Mouse (Mus musculus) kidney, adult 2 months (tissue): ENCODE measurements around the gene 4931414P19Rik.

Experiments
- CTCF ChIP-seq: fragments of 200-500 bp; conservative IDR thresholded peaks from 2 replicates; pipeline ENCODE4 v1.5.1; 2011; ENCODE audit warnings: low read depth, mild to moderate bottlenecking, control low read depth, low read length, moderate library complexity, mixed read lengths; ENCODE audit not compliant: insufficient read depth, insufficient read length
- POLR2A ChIP-seq: fragments of 200-500 bp; IDR thresholded peaks from one replicate; pipeline ENCODE4 v1.6.1; 2011; ENCODE audit warnings: low read depth, low read length, control low read depth

DNA sequence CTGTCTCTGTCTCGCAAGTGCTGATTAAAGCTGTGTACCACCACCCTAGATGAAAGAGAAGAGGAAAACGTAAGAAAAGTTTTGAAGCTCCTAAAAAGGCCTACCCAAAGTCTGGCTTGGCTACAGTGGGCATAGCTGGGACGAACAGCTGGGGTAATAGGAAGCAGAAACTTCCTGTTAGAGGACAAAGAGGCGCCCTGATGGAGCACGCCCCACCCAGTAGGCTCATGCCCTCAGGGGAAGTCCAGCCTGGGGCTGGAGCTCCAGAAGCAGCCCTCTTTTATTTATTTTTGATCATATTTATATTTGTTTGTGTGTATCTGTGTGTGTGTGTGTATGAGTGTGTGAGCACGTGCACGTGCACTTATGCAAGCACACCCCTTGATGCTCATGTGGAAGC lies 26.2 kb downstream of the 4931414P19Rik start:
- TF ChIP-seq CTCF (no peak), POLR2A (no peak)
